Comparison of ENCODE assay signal across 1 mouse cellular context in the genomic region with DNA sequence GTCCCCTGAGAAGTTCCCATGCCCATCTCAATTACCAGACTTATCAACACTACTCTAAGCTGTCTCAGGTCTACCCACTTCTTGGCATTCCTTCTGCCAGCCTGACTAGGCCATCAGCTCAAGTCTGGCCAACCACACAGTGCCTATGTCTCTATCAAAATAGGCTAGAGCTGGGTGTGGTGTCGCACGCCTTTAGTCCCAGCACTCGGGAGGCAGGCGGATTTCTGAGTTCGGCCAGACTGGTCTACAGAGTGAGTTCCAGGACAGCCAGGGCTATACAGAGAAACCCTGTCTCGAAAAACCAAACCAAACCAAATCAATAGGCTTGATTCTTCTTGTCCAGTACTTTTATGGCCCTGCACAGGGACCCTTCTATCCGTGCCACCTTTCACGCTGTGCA.
TF ChIP-seq lines count a peak whose summit lies in the region.

No protein-coding gene starts in this region.

TF ChIP-seq in CH12.LX, 34 proteins besides CTCF, POLR2A, EP300 and RAD21 (continued from another document):
- TF ChIP-seq PAX5 (IDR thresholded peaks at IDR 0.05; ENCODE audit: low read length) (no peak), SIN3A (IDR thresholded peaks at IDR 0.05; ENCODE audit: low read length) (no peak), RCOR1 (conservative IDR thresholded peaks at IDR 0.05; ENCODE audit: low read depth, low read length) (no peak), NELFE (IDR thresholded peaks at IDR 0.05; ENCODE audit: low read depth, low read length) (no peak)
TF ChIP-seq in CH12.LX: peak in this region for 0.
